Mouse (Mus musculus) sigmoid colon, adult 10 weeks (tissue): ENCODE measurements around the gene Csf2. TPM values are rescaled to one million over a fixed set of nuclear protein-coding genes. Genes with fewer than 3 reads are reported as not detected.

Experiments used
- polyA plus RNA-seq: library from polyadenylated mRNA; stranded (reverse); fragments of 350-450 nt; fragmentation: Illumina TruSeq; extraction: RNeasy Lipid Tissue Mini Kit (QIAGEN cat#74804); gene quantifications from one replicate; pipeline ENCODE4 v1.2.3, GENCODE M21; 2014; ENCODE audit warnings: low read depth, low replicate concordance

Gene Csf2
- polyA plus RNA-seq: not detected

GRCm38 (mm10) chr11:54248940-54249717 is at the start of gene Csf2:
Csf2 (minus strand) TSS chr11:54249667.

GRCm38 (mm10) chr11:54267177-54267576 is 17.7 kb upstream of the Csf2 start, which contains the start of gene Il3:
Il3 (minus strand) TSS chr11:54267277.

Other genes starting within 250 kb of the Csf2 start
- gene Slc22a4, start 221.6 kb downstream of the Csf2 start, polyA plus RNA-seq: 0.79 TPM
- gene Pdlim4, start 180.7 kb downstream of the Csf2 start, polyA plus RNA-seq: 1.0 TPM
- gene P4ha2, start 149.6 kb downstream of the Csf2 start, polyA plus RNA-seq: 1.9 TPM
- gene Il3, start 17.6 kb upstream of the Csf2 start, polyA plus RNA-seq: not detected
- 2.9 TPM for gene Acsl6, start 54.1 kb upstream of the Csf2 start, polyA plus RNA-seq
- not detected for gene Meikin, start 121.0 kb upstream of the Csf2 start, polyA plus RNA-seq
- gene Fnip1, start 188.5 kb upstream of the Csf2 start, polyA plus RNA-seq: 65.5 TPM